Mouse (Mus musculus) heart, embryonic 10.5 days (tissue): Measurements from ENCODE around the gene Gpr160. TPM values are rescaled to one million over a fixed set of nuclear protein-coding genes. Genes with fewer than 3 reads are reported as not detected.

ENCODE experiments used
- DNase-seq: peaks from one replicate; pipeline ENCODE4 v3.0.0-alpha.2; 2017; ENCODE audit warnings: low spot score
- H3K27ac ChIP-seq: fragments of 300-500 bp; sonication (generic); 2 replicates; pipeline ENCODE4 v1.5.1; 2016; ENCODE audit warnings: mild to moderate bottlenecking
- H3K27me3 ChIP-seq: fragments of 300-500 bp; sonication (generic); 2 replicates; pipeline ENCODE4 v1.6.1; 2016; ENCODE audit warnings: mild to moderate bottlenecking; ENCODE audit not compliant: poor library complexity, insufficient read depth, severe bottlenecking
- H3K36me3 ChIP-seq: fragments of 300-500 bp; sonication (generic); 2 replicates; pipeline ENCODE4 v1.6.1; 2016; ENCODE audit warnings: mild to moderate bottlenecking, moderate library complexity
- H3K4me1 ChIP-seq: fragments of 300-500 bp; sonication (generic); 2 replicates; pipeline ENCODE4 v1.6.1; 2016; ENCODE audit warnings: mild to moderate bottlenecking
- H3K4me3 ChIP-seq: fragments of 300-500 bp; sonication (generic); 2 replicates; pipeline ENCODE4 v1.5.1; 2016; ENCODE audit warnings: mild to moderate bottlenecking, moderate library complexity
- H3K9me3 ChIP-seq: fragments of 300-500 bp; sonication (generic); 2 replicates; pipeline ENCODE4 v1.6.1; 2016; ENCODE audit warnings: mild to moderate bottlenecking, moderate library complexity
- polyA plus RNA-seq: library from polyadenylated mRNA; unstranded; fragments of >200 nt; fragmentation: Nextera tagmentation; extraction: Ambion mirVana; gene quantifications from 2 replicates; pipeline ENCODE4 v1.2.1, GENCODE M21; 2016

Gpr160 gene
- polyA plus RNA-seq, 1 experiment from 2014 or later: 0.51 TPM

- no peak overlapping the region for H3K4me3 ChIP-seq
- no peaks in the 10 kb centered on the region for H3K27me3 ChIP-seq
- H3K4me1 ChIP-seq: peaks cover 12% of the 10 kb centered on the region
- H3K36me3 ChIP-seq: peaks cover 32% of the 10 kb centered on the region
- H3K27ac ChIP-seq: no peak overlapping the region
- DNase-seq: no peak
- H3K9me3 ChIP-seq: no peaks in the 10 kb centered on the region
These were observed 78.6 kb downstream of the Gpr160 start for GRCm38 (mm10) chr3:30934384-30934783.

Other genes with a start within 250 kb of the Gpr160 start
- not detected in 2 replicates for gene Lrriq4, start 211.4 kb upstream of the Gpr160 start, polyA plus RNA-seq
- 1.1 and 1.5 TPM in 2 replicates for gene Lrrc34, start 208.1 kb upstream of the Gpr160 start, polyA plus RNA-seq
- not detected in 2 replicates for gene Lrrc31, start 156.1 kb upstream of the Gpr160 start, polyA plus RNA-seq
- gene Samd7, start 109.7 kb upstream of the Gpr160 start, polyA plus RNA-seq: not detected in 2 replicates
- 39.4 and 47.6 TPM in 2 replicates for gene Sec62, start 63.1 kb upstream of the Gpr160 start, polyA plus RNA-seq
- 4.7 and 5.3 TPM in 2 replicates for gene Phc3, start 113.5 kb downstream of the Gpr160 start, polyA plus RNA-seq
- 23.2 and 32.7 TPM in 2 replicates for gene Prkci, start 139.8 kb downstream of the Gpr160 start, polyA plus RNA-seq
- 19.0 and 22.0 TPM in 2 replicates for gene Skil, start 239.1 kb downstream of the Gpr160 start, polyA plus RNA-seq